8 mouse cellular contexts compared by ENCODE assay signal in genomic region chr6:91301839-91302238, GRCm38 (mm10).
DNase-seq lines count a peak whose midpoint lies in the region; ATAC-seq lines count a peak whose summit lies in the region.

No protein-coding gene starts in this region.

- no peaks in the 10 kb centered on the region for H3K27me3 ChIP-seq in forebrain, embryonic 14.5 days (replicated peaks; ENCODE audit: control insufficient read depth, insufficient read depth, low read length)
- no peaks in the 10 kb centered on the region for H3K27me3 ChIP-seq in midbrain, embryonic 11.5 days (ENCODE audit: control insufficient read depth, insufficient read depth, low read length)

- ATAC-seq in forebrain, embryonic 14.5 days = peak; percentile 96
- ATAC-seq in midbrain, embryonic 11.5 days (ENCODE audit: low FRiP score) = peak; percentile 92

- H3K9ac ChIP-seq in forebrain, embryonic 14.5 days (ENCODE audit: low read length) = no peak overlapping the region
- no peak overlapping the region for H3K9ac ChIP-seq in midbrain, embryonic 11.5 days (ENCODE audit: low read length)

- 4% methylated on average over 1 of the region's 1 CpGs for WGBS in forebrain, embryonic 14.5 days
- 19% methylated on average over 1 of the region's 1 CpGs for WGBS in midbrain, embryonic 11.5 days

- DNase-seq in ZHBTc4 (ENCODE audit: low read depth, low spot score) = peak; percentile 66
- peak; percentile 97 for DNase-seq in forebrain, embryonic 14.5 days (ENCODE audit: low spot score)
- DNase-seq in layer of hippocampus, postnatal 36 days = peak; percentile 70 to 73
- DNase-seq in midbrain, embryonic 11.5 days (ENCODE audit: low spot score, missing footprints) = peak; percentile 93
- no peak for DNase-seq in kidney, adult 11 months
- no peak for DNase-seq in heart, postnatal 14 days
- DNase-seq in kidney, adult 8-10 months = no peak
- DNase-seq in spleen, postnatal 14 days (ENCODE audit: low spot score in 2 of 2) = no peak

- peak overlapping the region; percentile 96 for H3K27ac ChIP-seq in forebrain, embryonic 14.5 days (ENCODE audit: low read depth, low read length)
- H3K27ac ChIP-seq in midbrain, embryonic 11.5 days (ENCODE audit: low read depth, low read length) = peak overlapping the region; percentile 70

- H3K4me1 ChIP-seq in forebrain, embryonic 14.5 days (ENCODE audit: control insufficient read depth, insufficient read depth, low read length) = peaks cover 35% of the 10 kb centered on the region
- H3K4me1 ChIP-seq in midbrain, embryonic 11.5 days (ENCODE audit: control insufficient read depth, insufficient read depth, low read length) = peaks cover 29% of the 10 kb centered on the region

- 0 out of 2 replicates have a peak overlapping the region, but pooled peaks have one; percentile 1 for H3K4me2 ChIP-seq in forebrain, embryonic 14.5 days (ENCODE audit: low read length)
- H3K4me2 ChIP-seq in midbrain, embryonic 11.5 days = no peak overlapping the region

- H3K4me3 ChIP-seq in forebrain, embryonic 14.5 days (ENCODE audit: low read depth, low read length) = no peak overlapping the region
- no peak overlapping the region for H3K4me3 ChIP-seq in midbrain, embryonic 11.5 days (ENCODE audit: low read depth, low read length)

- intact Hi-C loops in heart, postnatal 14 days (cut with DNase I) = no loop called here

- H3K9me3 ChIP-seq in forebrain, embryonic 14.5 days (replicated peaks; ENCODE audit: control insufficient read depth, low read length) = no peaks in the 10 kb centered on the region
- no peaks in the 10 kb centered on the region for H3K9me3 ChIP-seq in midbrain, embryonic 11.5 days (ENCODE audit: control insufficient read depth, low read length)

- no peaks in the 10 kb centered on the region for H3K36me3 ChIP-seq in forebrain, embryonic 14.5 days (ENCODE audit: control insufficient read depth, insufficient read depth, low read length)
- no peaks in the 10 kb centered on the region for H3K36me3 ChIP-seq in midbrain, embryonic 11.5 days (ENCODE audit: control insufficient read depth, insufficient read depth, low read length)

Comparison
In these comparisons a context has a peak if more than half of its experiments do, and no peak if none do; other contexts are left out.
1. DNase-seq: peak in ZHBTc4 (single experiment), forebrain, embryonic 14.5 days (single experiment), layer of hippocampus, postnatal 36 days (2 of 2) and midbrain, embryonic 11.5 days (single experiment); none in kidney, adult 11 months (single experiment), heart, postnatal 14 days (0 of 2), kidney, adult 8-10 months (0 of 2) and spleen, postnatal 14 days (0 of 2).